Mouse (Mus musculus): ENCODE results near the gene Exo1. TPM values are rescaled to one million over a fixed set of nuclear protein-coding genes. Genes with fewer than 3 reads are reported as not detected.

Gene Exo1
- 10 to 100 TPM; 15.9 to 19.7 TPM for total RNA-seq (2023)

GRCm38 (mm10) chr1:175880453-175881296 is at the start of gene Exo1:
Exo1 (plus strand) TSS chr1:175880581.

GRCm38 (mm10) chr1:175920029-175920428 is 39.6 kb downstream of the Exo1 start, which contains the start of gene Gm38100:
Gm38100 (plus strand) TSS chr1:175920329.

Other genes with a start within 250 kb of the Exo1 start
- 1 to 10 TPM; 1.2 to 2.8 TPM for gene Opn3, start 187.8 kb upstream of the Exo1 start, total RNA-seq (2023)
- 1 to 10 TPM; 6.9 to 7.4 TPM for gene Chml, start 187.7 kb upstream of the Exo1 start, total RNA-seq (2023)
- gene Wdr64, start 182.0 kb upstream of the Exo1 start, total RNA-seq (2023), result not detected
- gene Gm38100, start 39.7 kb downstream of the Exo1 start, total RNA-seq (2023), result not detected
- not detected for gene Rbm8a2, start 98.5 kb downstream of the Exo1 start, total RNA-seq (2023)

All from neutrophil, adult 59 days (primary cell).